Mouse (Mus musculus): ENCODE data around the gene Arfgef3. TPM values are rescaled to one million over a fixed set of nuclear protein-coding genes. Genes with fewer than 3 reads are reported as not detected.

The Arfgef3 gene
- polyA plus RNA-seq, 1 experiment from 2014 or later = 2.8 TPM

- Histone ChIP-seq H3K27me3 (replicated peaks; ENCODE audit: control insufficient read depth, insufficient read depth, low read length) (no peaks in the 10 kb centered on the region), H3K4me2 (ENCODE audit: low read length) (no peak overlapping the region), H3K36me3 (ENCODE audit: control insufficient read depth, insufficient read depth, low read length) (0 out of 2 replicates have a peak, but pooled peaks cover 4% of the 10 kb centered on the region), H3K9ac (ENCODE audit: low read length) (no peak overlapping the region), H3K4me1 (ENCODE audit: control insufficient read depth, insufficient read depth, low read length) (no peaks in the 10 kb centered on the region), H3K4me3 (ENCODE audit: low read depth, low read length) (no peak overlapping the region), H3K27ac (ENCODE audit: low read depth, low read length) (no peak overlapping the region), H3K9me3 (replicated peaks; ENCODE audit: control insufficient read depth, low read length) (no peaks in the 10 kb centered on the region)
- WGBS = 80% methylated on average over 2 of the region's 2 CpGs
- ATAC-seq (no peak), DNase-seq (ENCODE audit: low spot score) (peak; percentile 33)
Measured at GRCm38 (mm10) chr10:18700117-18700516, 43.6 kb downstream of the Arfgef3 start.

DNA sequence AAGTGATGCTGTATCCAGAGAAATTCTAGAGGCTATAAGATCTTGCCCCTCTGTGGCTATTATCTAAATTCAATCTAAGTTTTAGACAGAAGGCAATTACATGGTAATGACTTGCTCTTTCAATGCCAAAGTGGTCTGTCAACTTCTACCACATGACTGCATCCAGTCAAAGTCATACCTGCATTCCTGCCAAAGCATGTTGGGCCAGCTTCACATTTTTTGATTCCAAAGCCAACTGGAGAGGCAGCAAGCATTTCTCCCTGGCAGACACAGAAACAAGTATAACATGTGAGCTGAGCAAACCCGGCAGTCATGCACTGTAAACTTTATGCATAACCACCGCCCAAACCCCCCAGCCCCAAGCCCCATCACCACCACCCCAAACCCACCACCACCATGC is 44.6 kb downstream of the Arfgef3 start:
- DNase-seq (ENCODE audit: low spot score) = no peak
- Histone ChIP-seq H3K9me3 (replicated peaks; ENCODE audit: control insufficient read depth, low read length) (no peaks in the 10 kb centered on the region), H3K36me3 (ENCODE audit: control insufficient read depth, insufficient read depth, low read length) (0 out of 2 replicates have a peak, but pooled peaks cover 4% of the 10 kb centered on the region), H3K4me2 (ENCODE audit: low read length) (no peak overlapping the region), H3K9ac (ENCODE audit: low read length) (no peak overlapping the region), H3K4me1 (ENCODE audit: control insufficient read depth, insufficient read depth, low read length) (no peaks in the 10 kb centered on the region), H3K27ac (ENCODE audit: low read depth, low read length) (no peak overlapping the region), H3K4me3 (ENCODE audit: low read depth, low read length) (no peak overlapping the region), H3K27me3 (replicated peaks; ENCODE audit: control insufficient read depth, insufficient read depth, low read length) (no peaks in the 10 kb centered on the region)
- WGBS = 86% methylated on average over 2 of the region's 2 CpGs
- ATAC-seq = no peak

GRCm38 (mm10) chr10:18696461-18696860 is 47.3 kb downstream of the Arfgef3 start:
- DNase-seq (ENCODE audit: low spot score) (peak; percentile 67), ATAC-seq (peak; percentile 40)
- Histone ChIP-seq H3K4me2 (ENCODE audit: low read length) (no peak overlapping the region), H3K27me3 (replicated peaks; ENCODE audit: control insufficient read depth, insufficient read depth, low read length) (no peaks in the 10 kb centered on the region), H3K36me3 (ENCODE audit: control insufficient read depth, insufficient read depth, low read length) (0 out of 2 replicates have a peak, but pooled peaks cover 4% of the 10 kb centered on the region), H3K9ac (ENCODE audit: low read length) (no peak overlapping the region), H3K4me1 (ENCODE audit: control insufficient read depth, insufficient read depth, low read length) (no peaks in the 10 kb centered on the region), H3K4me3 (ENCODE audit: low read depth, low read length) (no peak overlapping the region), H3K27ac (ENCODE audit: low read depth, low read length) (no peak overlapping the region), H3K9me3 (replicated peaks; ENCODE audit: control insufficient read depth, low read length) (no peaks in the 10 kb centered on the region)
- WGBS = 49% methylated on average over 6 of the region's 6 CpGs

DNA sequence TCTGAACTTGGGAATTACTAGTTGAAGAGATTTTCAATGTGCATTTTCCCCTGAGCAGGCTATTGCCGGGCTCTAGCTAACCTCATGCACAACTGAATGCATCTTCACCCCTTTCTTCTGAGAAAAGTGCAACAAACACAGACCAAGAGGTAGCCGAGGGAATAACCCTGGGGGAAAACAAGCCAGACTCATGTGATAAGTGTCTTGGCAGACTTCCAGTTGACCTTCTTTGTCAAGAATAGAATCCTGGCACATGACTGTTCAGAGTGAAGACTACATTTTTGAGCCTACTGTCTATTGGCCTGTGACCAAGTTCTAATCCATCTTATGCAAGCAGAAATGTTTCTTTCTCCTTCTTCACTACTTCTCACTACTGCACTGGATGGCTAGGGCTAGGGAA is 55.5 kb downstream of the Arfgef3 start:
- Histone ChIP-seq H3K4me3 (ENCODE audit: low read depth, low read length) (no peak overlapping the region), H3K27me3 (replicated peaks; ENCODE audit: control insufficient read depth, insufficient read depth, low read length) (no peaks in the 10 kb centered on the region), H3K27ac (ENCODE audit: low read depth, low read length) (no peak overlapping the region), H3K4me2 (ENCODE audit: low read length) (no peak overlapping the region), H3K9me3 (replicated peaks; ENCODE audit: control insufficient read depth, low read length) (no peaks in the 10 kb centered on the region), H3K36me3 (ENCODE audit: control insufficient read depth, insufficient read depth, low read length) (no peaks in the 10 kb centered on the region), H3K4me1 (ENCODE audit: control insufficient read depth, insufficient read depth, low read length) (no peaks in the 10 kb centered on the region), H3K9ac (ENCODE audit: low read length) (no peak overlapping the region)
- DNase-seq (ENCODE audit: low spot score) = peak; percentile 41
- ATAC-seq = no peak
- WGBS = 52% methylated on average over 2 of the region's 2 CpGs

- no peaks in the 10 kb centered on the region for H3K27me3 ChIP-seq (replicated peaks; ENCODE audit: control insufficient read depth, insufficient read depth, low read length)
- DNase-seq (ENCODE audit: low spot score) (no peak), ATAC-seq (no peak)
- no peak overlapping the region for H3K4me2 ChIP-seq (ENCODE audit: low read length)
- 90% methylated on average over 2 of the region's 2 CpGs for WGBS
- no peaks in the 10 kb centered on the region for H3K9me3 ChIP-seq (replicated peaks; ENCODE audit: control insufficient read depth, low read length)
- H3K36me3 ChIP-seq (ENCODE audit: control insufficient read depth, insufficient read depth, low read length) = no peaks in the 10 kb centered on the region
- no peak overlapping the region for H3K27ac ChIP-seq (ENCODE audit: low read depth, low read length)
- H3K9ac ChIP-seq (ENCODE audit: low read length) = no peak overlapping the region
- H3K4me1 ChIP-seq (ENCODE audit: control insufficient read depth, insufficient read depth, low read length) = no peaks in the 10 kb centered on the region
- H3K4me3 ChIP-seq (ENCODE audit: low read depth, low read length) = no peak overlapping the region
Measured at GRCm38 (mm10) chr10:18681385-18681954, 62.3 kb downstream of the Arfgef3 start.

GRCm38 (mm10) chr10:18680661-18681384 is 62.9 kb downstream of the Arfgef3 start:
- ATAC-seq (no peak), DNase-seq (ENCODE audit: low spot score) (no peak)
- H3K4me2 ChIP-seq (ENCODE audit: low read length) = no peak overlapping the region
- H3K27ac ChIP-seq (ENCODE audit: low read depth, low read length) = no peak overlapping the region
- no peaks in the 10 kb centered on the region for H3K9me3 ChIP-seq (replicated peaks; ENCODE audit: control insufficient read depth, low read length)
- no peaks in the 10 kb centered on the region for H3K27me3 ChIP-seq (replicated peaks; ENCODE audit: control insufficient read depth, insufficient read depth, low read length)
- no peak overlapping the region for H3K9ac ChIP-seq (ENCODE audit: low read length)
- H3K4me1 ChIP-seq (ENCODE audit: control insufficient read depth, insufficient read depth, low read length) = no peaks in the 10 kb centered on the region
- no peak overlapping the region for H3K4me3 ChIP-seq (ENCODE audit: low read depth, low read length)
- H3K36me3 ChIP-seq (ENCODE audit: control insufficient read depth, insufficient read depth, low read length) = no peaks in the 10 kb centered on the region
- 88% methylated on average over 3 of the region's 3 CpGs for WGBS

GRCm38 (mm10) chr10:18678836-18679235 is 64.9 kb downstream of the Arfgef3 start:
- 85% methylated on average over 4 of the region's 4 CpGs for WGBS
- ATAC-seq (no peak), DNase-seq (ENCODE audit: low spot score) (no peak)
- H3K4me1 ChIP-seq (ENCODE audit: control insufficient read depth, insufficient read depth, low read length) = no peaks in the 10 kb centered on the region
- H3K27me3 ChIP-seq (replicated peaks; ENCODE audit: control insufficient read depth, insufficient read depth, low read length) = no peaks in the 10 kb centered on the region
- H3K4me2 ChIP-seq (ENCODE audit: low read length) = no peak overlapping the region
- H3K9me3 ChIP-seq (replicated peaks; ENCODE audit: control insufficient read depth, low read length) = no peaks in the 10 kb centered on the region
- no peak overlapping the region for H3K9ac ChIP-seq (ENCODE audit: low read length)
- H3K4me3 ChIP-seq (ENCODE audit: low read depth, low read length) = no peak overlapping the region
- no peaks in the 10 kb centered on the region for H3K36me3 ChIP-seq (ENCODE audit: control insufficient read depth, insufficient read depth, low read length)
- H3K27ac ChIP-seq (ENCODE audit: low read depth, low read length) = no peak overlapping the region

GRCm38 (mm10) chr10:18664794-18665193 is 79.0 kb downstream of the Arfgef3 start:
- WGBS = 96% methylated on average over 11 of the region's 11 CpGs
- H3K9ac ChIP-seq (ENCODE audit: low read length) = no peak overlapping the region
- no peak for DNase-seq (ENCODE audit: low spot score)
- H3K9me3 ChIP-seq (replicated peaks; ENCODE audit: control insufficient read depth, low read length) = no peaks in the 10 kb centered on the region
- H3K27ac ChIP-seq (ENCODE audit: low read depth, low read length) = no peak overlapping the region
- no peaks in the 10 kb centered on the region for H3K27me3 ChIP-seq (replicated peaks; ENCODE audit: control insufficient read depth, insufficient read depth, low read length)
- ATAC-seq = no peak
- H3K4me3 ChIP-seq (ENCODE audit: low read depth, low read length) = no peak overlapping the region
- H3K36me3 ChIP-seq (ENCODE audit: control insufficient read depth, insufficient read depth, low read length) = no peaks in the 10 kb centered on the region
- H3K4me2 ChIP-seq (ENCODE audit: low read length) = no peak overlapping the region
- no peaks in the 10 kb centered on the region for H3K4me1 ChIP-seq (ENCODE audit: control insufficient read depth, insufficient read depth, low read length)

GRCm38 (mm10) chr10:18664016-18664415 is 79.7 kb downstream of the Arfgef3 start:
- Histone ChIP-seq H3K9ac (ENCODE audit: low read length) (no peak overlapping the region), H3K27me3 (replicated peaks; ENCODE audit: control insufficient read depth, insufficient read depth, low read length) (no peaks in the 10 kb centered on the region), H3K9me3 (replicated peaks; ENCODE audit: control insufficient read depth, low read length) (no peaks in the 10 kb centered on the region; the same call in 1 of the 2 replicates), H3K27ac (ENCODE audit: low read depth, low read length) (no peak overlapping the region), H3K4me2 (ENCODE audit: low read length) (no peak overlapping the region), H3K36me3 (ENCODE audit: control insufficient read depth, insufficient read depth, low read length) (no peaks in the 10 kb centered on the region), H3K4me3 (ENCODE audit: low read depth, low read length) (no peak overlapping the region), H3K4me1 (ENCODE audit: control insufficient read depth, insufficient read depth, low read length) (no peaks in the 10 kb centered on the region)
- WGBS = 88% methylated on average over 2 of the region's 2 CpGs
- ATAC-seq (no peak), DNase-seq (ENCODE audit: low spot score) (no peak)

Measured in forebrain, embryonic 14.5 days (tissue).